Mouse (Mus musculus) gonadal fat pad, adult 2 months (tissue): Measurements from ENCODE around the gene 1700056E22Rik. TPM values are rescaled to one million over a fixed set of nuclear protein-coding genes. Genes with fewer than 3 reads are reported as not detected.

Experiments
- DNase-seq: peaks from one replicate; pipeline ENCODE4 v3.0.0-alpha.2; 2012; ENCODE audit warnings: low read depth
- polyA plus RNA-seq: library from polyadenylated mRNA; depleted of rRNA; stranded (reverse); fragments of >200 nt; gene quantifications from 2 replicates; pipeline ENCODE4 v1.2.3, GENCODE M21; 2012

Gene 1700056E22Rik
- polyA plus RNA-seq, 1 experiment = 3.1 TPM

DNA sequence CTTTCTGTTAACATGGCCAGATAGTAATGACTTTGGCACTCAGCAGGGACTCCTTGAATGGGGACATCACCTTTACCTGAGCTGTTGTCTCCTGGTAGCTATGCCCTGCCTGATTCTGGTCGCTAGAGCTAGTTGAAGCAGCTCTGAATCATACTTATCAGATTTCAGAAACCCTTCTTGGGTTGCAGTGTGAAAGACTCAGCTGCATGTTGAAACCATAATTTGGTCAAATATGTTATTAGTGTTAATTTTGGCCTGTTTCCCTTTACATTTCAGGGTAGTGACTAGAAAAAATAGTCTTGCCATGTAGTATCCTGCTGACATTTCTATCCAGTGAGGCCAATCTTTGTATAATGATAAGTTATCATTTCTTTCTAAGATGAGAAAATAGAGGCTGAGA lies 17.2 kb upstream of the 1700056E22Rik start:
- no peak for DNase-seq

- no peak for DNase-seq
Measured at GRCm38 (mm10) chr1:184048675-184049418, 14.7 kb upstream of the 1700056E22Rik start.

DNA sequence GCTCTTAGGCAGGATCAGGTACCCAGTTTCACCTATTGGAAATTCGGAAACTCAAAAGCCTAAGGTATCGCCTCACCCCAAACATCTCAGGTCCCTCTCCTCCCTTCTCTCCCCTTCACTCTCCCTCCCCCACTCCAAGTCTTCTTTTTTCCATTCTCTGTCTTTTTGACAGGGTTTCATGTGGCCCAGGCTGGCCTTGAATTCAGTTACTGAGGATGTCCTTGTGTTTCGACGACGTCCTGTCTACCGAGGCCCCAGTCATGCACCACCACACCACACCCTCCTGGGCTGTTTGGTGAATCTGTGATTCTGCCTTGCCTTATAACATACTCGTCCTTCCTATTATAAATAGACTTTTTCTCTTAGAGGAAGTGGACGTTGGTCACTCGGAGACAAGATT lies 13.7 kb upstream of the 1700056E22Rik start:
- DNase-seq = no peak

- no peak for DNase-seq
Measured at GRCm38 (mm10) chr1:184046070-184046677, 12.1 kb upstream of the 1700056E22Rik start.

- no peak for DNase-seq
Measured at GRCm38 (mm10) chr1:184043391-184043790, 9.3 kb upstream of the 1700056E22Rik start.

- DNase-seq = no peak
Measured at GRCm38 (mm10) chr1:184042745-184043144, 8.6 kb upstream of the 1700056E22Rik start.

DNA sequence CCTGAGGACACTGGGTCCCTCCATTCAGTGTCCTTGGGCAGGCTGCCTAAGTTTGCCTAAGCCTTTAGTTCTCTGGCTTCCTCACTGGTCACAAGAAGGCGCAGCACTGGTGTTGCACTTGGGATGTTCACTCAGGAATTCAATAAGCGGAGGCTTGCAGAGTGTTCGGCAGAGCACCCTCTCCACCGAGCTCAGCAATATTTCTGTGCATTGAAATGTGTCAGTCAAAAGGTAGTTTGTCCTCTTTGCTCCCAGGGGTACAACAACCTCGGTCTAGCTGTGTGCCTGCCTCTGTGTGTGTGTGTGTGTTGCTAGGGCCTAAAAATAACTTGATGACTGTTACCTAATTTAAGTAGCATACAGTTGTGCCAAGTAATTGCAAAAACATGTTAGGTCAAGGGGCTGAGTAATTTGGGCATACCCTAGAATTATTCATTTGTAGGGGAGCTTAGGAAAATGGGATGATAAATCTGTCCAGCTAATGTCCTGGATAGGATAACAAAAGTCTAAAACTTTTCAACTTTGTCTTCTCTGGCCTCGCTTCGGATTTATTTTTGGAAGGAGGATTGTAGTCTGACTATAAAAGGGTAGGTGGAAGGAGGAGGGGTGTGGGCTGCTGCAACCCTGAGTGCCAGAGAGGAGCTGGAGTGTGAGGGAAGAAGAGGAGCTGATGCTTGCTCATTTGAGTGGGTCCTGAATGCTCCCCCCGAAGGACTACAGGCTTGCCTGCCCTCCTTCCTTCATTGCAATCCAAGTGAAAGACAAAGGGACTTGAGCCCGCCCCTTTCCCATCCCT lies 7.9 kb upstream of the 1700056E22Rik start:
- no peak for DNase-seq

DNA sequence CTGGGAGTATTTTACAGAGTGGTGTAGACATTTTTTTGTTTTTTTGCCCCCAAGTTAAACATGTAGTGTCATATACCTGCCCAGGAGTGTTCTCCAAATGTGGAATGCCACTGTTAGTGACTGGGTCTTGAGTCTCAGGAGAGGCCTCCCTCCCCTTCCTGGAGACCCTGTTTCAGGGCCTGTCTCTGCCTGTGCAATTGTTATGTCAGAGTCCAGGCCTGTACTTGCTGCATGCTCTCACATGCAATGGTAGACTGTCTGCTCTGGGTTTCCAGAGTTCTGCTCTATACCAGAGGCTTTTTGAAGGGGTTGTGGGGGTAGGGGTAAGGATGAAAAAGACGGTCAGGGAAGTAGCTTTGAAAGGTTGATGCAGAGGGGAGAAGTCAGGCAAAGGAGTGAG lies 6.8 kb upstream of the 1700056E22Rik start:
- no peak for DNase-seq

- DNase-seq = no peak
Measured at GRCm38 (mm10) chr1:184040181-184040580, 6.1 kb upstream of the 1700056E22Rik start.

DNA sequence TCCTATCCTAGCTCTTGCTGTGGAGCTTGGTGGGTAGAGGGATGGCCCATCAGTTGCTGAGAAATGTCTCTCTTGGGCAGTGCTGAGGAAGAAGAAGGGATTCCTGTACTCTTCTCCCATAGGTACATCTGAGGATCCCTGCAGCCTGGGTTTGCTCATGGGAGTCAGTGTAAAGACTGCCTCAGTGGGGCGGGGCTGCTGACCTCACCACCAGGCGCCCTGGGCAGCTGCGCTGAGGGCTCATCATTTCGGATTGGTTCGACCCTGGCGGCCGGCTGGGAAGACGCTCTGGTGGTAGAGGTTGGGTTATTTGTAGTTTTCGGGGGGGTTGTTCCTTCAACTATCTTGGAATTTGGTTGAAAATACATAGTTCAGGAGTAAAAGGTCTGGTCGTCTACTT lies 5.2 kb upstream of the 1700056E22Rik start:
- DNase-seq = no peak

GRCm38 (mm10) chr1:184037802-184038201 lies 3.7 kb upstream of the 1700056E22Rik start:
- DNase-seq = no peak

- no peak for DNase-seq
Measured at GRCm38 (mm10) chr1:184035346-184035903, 1.3 kb upstream of the 1700056E22Rik start.

DNA sequence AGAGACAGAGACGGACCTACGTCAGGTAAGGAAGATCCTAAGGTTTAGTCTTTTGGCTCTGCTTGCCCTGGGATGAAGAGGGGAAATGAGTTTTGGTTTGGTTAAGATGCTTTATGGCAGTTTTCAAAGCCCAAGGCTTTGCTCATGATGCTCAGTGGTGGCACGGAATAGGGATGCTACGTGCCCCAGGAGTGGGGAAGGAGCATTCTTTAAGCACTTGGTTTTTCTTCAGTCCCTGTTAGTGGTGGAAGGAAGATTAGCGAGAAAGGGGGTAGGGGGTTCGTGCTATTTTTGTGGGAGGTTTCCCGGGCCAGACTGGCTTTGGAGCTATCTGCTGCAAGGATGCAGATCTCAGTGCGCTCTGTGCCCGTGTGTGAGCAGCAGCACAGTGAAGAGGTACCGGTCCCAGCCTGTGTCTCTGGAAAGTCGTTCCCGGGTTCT lies 660 bp upstream of the 1700056E22Rik start:
- DNase-seq = no peak

- DNase-seq = no peak
Measured at GRCm38 (mm10) chr1:184033390-184034010, 601 bp downstream of the 1700056E22Rik start.

DNA sequence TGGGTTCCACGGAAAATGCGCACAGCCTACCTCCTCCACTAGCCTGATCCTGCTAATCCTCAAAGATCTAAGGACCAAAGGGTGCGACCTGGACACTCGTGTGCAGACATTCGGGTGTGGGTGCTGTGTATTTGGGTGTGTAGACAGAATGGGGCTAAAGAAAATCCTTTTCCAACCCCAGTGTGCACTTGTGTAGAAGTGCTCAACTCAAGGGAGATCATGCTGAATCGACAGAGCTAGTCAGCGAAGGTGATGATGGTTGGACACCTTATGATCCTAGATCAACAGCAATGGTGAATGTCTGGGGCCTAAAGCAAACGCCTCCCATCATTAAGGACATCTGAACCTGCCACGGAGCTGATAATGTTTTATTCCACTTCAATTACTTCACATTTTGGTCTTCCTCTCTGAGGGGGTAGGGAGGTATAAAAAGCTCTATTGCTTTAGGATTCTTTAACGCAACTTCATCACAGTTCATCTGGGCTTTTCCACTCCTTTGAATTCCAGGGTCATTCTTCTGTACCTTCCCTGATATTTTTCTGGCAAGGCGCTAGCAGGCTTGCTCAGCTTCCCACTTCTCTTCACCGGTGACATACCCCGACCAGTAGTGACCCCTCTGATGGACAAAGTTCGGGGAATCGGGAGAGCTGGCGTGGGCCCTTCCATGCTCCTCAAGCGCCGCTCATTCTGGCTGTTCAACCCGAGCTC lies 1.3 kb downstream of the 1700056E22Rik start:
- no peak for DNase-seq

GRCm38 (mm10) chr1:184030070-184030802 lies 3.9 kb downstream of the 1700056E22Rik start:
- DNase-seq = no peak

GRCm38 (mm10) chr1:184027039-184027438 lies 7.1 kb downstream of the 1700056E22Rik start:
- no peak for DNase-seq

DNA sequence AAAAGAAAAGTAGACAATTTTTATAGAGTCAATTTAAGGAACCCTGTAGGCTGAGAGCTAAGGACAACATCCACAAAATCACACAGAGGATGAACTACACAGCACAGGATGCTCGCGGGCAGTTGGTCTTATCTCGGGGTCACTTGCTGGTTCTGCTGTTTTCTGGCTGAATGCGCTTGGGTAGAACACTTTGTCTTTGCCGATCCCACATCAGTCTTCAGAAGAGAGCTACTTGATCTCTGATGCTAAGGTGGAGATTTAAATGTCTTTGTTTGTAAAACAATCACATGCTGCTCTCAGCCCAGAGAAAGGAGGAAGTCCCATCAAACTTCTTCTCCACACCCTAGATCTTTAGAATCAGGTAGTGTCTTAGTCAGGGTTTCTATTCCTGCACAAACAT lies 9.0 kb downstream of the 1700056E22Rik start:
- no peak for DNase-seq

DNA sequence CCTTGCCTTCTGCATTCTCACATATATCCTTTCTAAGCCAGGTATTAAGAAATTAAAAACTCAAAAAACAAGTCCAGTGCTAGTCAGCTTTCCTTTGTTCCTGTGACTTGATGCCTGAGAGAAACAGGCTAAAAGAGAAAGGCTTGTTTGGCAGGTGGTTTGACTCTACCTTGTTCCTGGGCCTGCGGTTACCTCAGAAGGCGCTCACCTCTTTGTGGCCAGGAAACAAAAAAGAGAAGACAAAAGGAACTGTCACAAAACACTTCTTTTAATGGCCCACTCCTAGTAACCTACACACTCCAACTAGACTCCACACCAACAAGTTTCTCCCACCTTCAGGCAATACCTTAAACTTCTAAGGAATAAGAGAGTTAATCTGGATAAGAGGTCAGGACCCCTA lies 9.5 kb downstream of the 1700056E22Rik start:
- DNase-seq = no peak

- no peak for DNase-seq
Measured at GRCm38 (mm10) chr1:184023971-184024370, 10.1 kb downstream of the 1700056E22Rik start.

- no peak for DNase-seq
Measured at GRCm38 (mm10) chr1:184019722-184020107, 14.4 kb downstream of the 1700056E22Rik start.
